Mouse (Mus musculus) liver, postnatal 0 days (tissue): ENCODE results near the gene Dus2. TPM values are rescaled to one million over a fixed set of nuclear protein-coding genes. Genes with fewer than 3 reads are reported as not detected.

Experiments
- ATAC-seq: fragments of 200-750 bp; cut with Nextera tagmentation; 2 replicates; pipeline ENCODE4 v1.8.0; 2017; ENCODE audit warnings: mild to moderate bottlenecking, moderate library complexity
- DNase-seq: peaks from one replicate; pipeline ENCODE4 v3.0.0-alpha.2; 2016
- H3K27ac ChIP-seq: fragments of 300-500 bp; sonication (generic); 2 replicates; pipeline ENCODE4 v1.5.1; 2014; ENCODE audit warnings: antibody characterized with exemption, moderate library complexity, mild to moderate bottlenecking, low read depth
- H3K27me3 ChIP-seq: fragments of 300-500 bp; sonication (generic); 2 replicates; pipeline ENCODE4 v1.6.1; 2014; ENCODE audit warnings: low read length, control low read depth, mixed read lengths; ENCODE audit not compliant: insufficient read depth
- H3K36me3 ChIP-seq: fragments of 300-500 bp; sonication (generic); replicated peaks from 2 replicates; pipeline ENCODE4 v1.6.1; 2014; ENCODE audit warnings: mild to moderate bottlenecking, control low read depth, low read length, moderate library complexity, mixed read lengths; ENCODE audit not compliant: insufficient read depth
- H3K4me1 ChIP-seq: fragments of 300-500 bp; sonication (generic); 2 replicates; pipeline ENCODE4 v1.6.1; 2014; ENCODE audit warnings: antibody characterized with exemption, mild to moderate bottlenecking, control low read depth; ENCODE audit not compliant: insufficient read depth
- H3K4me2 ChIP-seq: fragments of 300-500 bp; sonication (generic); 2 replicates; pipeline ENCODE4 v1.6.1; 2014; ENCODE audit warnings: low read depth, mild to moderate bottlenecking, low read length, moderate library complexity, mixed read lengths
- H3K4me3 ChIP-seq: fragments of 300-500 bp; sonication (generic); 2 replicates; pipeline ENCODE4 v1.5.1; 2014; ENCODE audit warnings: low read depth, low read length
- H3K9ac ChIP-seq: fragments of 300-500 bp; sonication (generic); replicated peaks from 2 replicates; pipeline ENCODE4 v1.6.1; 2014; ENCODE audit warnings: mild to moderate bottlenecking, moderate library complexity
- H3K9me3 ChIP-seq: fragments of 300-500 bp; sonication (generic); 2 replicates; pipeline ENCODE4 v1.6.1; 2016; ENCODE audit warnings: mild to moderate bottlenecking, control low read depth, low read length, mixed read lengths
- CTCF ChIP-seq: sonication (generic); IDR thresholded peaks from 2 replicates; pipeline ENCODE4 v1.5.1; 2016; ENCODE audit warnings: antibody characterized with exemption, low read depth
- EP300 ChIP-seq: IDR thresholded peaks from 2 replicates; pipeline ENCODE4 v1.6.1; 2016; ENCODE audit warnings: antibody characterized with exemption, low read depth, mild to moderate bottlenecking
- WGBS: fragments of 180-500 bp; shearing (Covaris S2); extraction: QIAGEN DNeasy Blood & Tissue Kit; methylation state at CpG from one replicate; pipeline ENCODE4 v1.1.7; 2014; ENCODE audit not compliant: insufficient replicate concordance; 5-methylcytosine and 5-hydroxymethylcytosine counted together
- polyA plus RNA-seq: library from polyadenylated mRNA; unstranded; fragments of >200 nt; fragmentation: Nextera tagmentation; extraction: Ambion mirVana; gene quantifications from 2 replicates; pipeline ENCODE4 v1.2.1, GENCODE M21; 2015

Gene Dus2
- polyA plus RNA-seq, 1 experiment from 2014 or later, result 9.5 TPM

DNA sequence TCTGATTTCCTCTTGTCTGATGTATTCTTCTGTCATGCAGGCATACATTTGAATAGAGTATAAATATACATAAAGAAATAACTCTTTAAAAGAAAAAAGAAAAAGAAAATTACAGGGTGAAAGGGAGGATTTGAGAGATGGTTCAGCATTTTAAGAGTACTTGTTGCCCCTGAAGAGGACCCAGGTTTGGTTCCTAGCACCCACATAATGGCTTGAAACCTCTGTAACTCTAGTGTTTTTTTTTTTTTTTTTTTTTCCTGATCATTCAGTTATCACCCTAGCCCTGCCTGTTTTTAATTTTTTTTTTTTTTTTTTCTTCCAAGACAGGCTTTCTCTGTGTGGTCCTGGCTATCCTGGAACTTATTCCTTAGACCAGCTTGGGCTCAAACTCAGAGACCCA lies 81.0 kb downstream of the Dus2 start:
- Histone ChIP-seq H3K4me3 (no peak overlapping the region), H3K4me1 (peaks cover 12% of the 10 kb centered on the region; the same call in 1 of the 2 replicates), H3K27me3 (no peaks in the 10 kb centered on the region), H3K36me3 (no peaks in the 10 kb centered on the region), H3K9ac (no peak overlapping the region), H3K9me3 (no peaks in the 10 kb centered on the region), H3K4me2 (no peak overlapping the region), H3K27ac (no peak overlapping the region)
- ATAC-seq (no peak), DNase-seq (no peak)
- no peak for TF ChIP-seq CTCF
- no peak for TF ChIP-seq EP300

DNA sequence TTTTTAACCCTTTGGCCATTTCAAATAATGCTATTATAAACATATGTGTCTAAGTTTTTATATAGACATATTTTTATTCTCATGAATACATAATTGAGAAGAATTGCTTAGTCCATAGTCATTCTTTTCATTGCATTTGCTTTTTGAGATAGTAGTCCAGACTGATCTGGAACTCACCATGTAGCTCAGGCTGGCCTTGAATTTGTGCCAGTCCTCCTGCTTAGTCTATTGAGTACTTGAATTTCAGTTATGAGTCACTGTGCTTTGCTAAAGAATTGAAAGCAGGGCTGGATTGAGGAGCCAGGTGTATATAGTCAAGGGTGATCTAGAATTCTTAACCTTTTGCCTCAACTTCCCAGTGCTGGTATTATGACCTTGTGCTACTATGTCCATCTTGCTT lies 83.1 kb downstream of the Dus2 start:
- no peaks in the 10 kb centered on the region for H3K27me3 ChIP-seq
- DNase-seq (no peak), ATAC-seq (0 out of 2 replicates have a peak, but pooled peaks have one; percentile 7)
- H3K36me3 ChIP-seq, result peaks cover 4% of the 10 kb centered on the region
- no peak overlapping the region for H3K4me3 ChIP-seq
- H3K9ac ChIP-seq, result no peak overlapping the region
- no peak for TF ChIP-seq CTCF
- H3K27ac ChIP-seq, result peak overlapping the region; percentile 84
- no peak overlapping the region for H3K4me2 ChIP-seq
- no peaks in the 10 kb centered on the region for H3K9me3 ChIP-seq
- H3K4me1 ChIP-seq, result peaks cover 12% of the 10 kb centered on the region; the same call in 1 of the 2 replicates

DNA sequence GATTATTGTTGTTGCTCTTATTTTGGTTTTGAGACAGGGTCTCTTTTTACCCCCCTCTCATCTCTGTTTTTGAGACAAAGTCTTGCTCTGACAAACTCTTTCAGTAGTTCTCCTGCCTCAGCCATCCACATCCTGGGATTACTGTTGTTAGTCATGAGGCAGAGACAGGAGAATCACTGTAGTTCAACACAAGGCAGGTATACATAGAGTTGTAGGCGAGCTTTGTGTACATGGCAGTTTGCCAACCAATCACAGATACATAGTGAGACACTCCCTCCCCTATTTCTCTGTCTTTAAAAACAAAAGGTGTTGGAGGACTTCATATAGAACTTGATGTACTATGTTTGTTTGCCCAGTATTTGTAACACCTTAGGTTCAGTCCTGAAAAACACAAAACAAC lies 83.5 kb downstream of the Dus2 start:
- Histone ChIP-seq H3K27ac (peak overlapping the region; percentile 84), H3K9me3 (no peaks in the 10 kb centered on the region), H3K4me1 (peaks cover 12% of the 10 kb centered on the region; the same call in 1 of the 2 replicates), H3K4me2 (no peak overlapping the region), H3K27me3 (no peaks in the 10 kb centered on the region), H3K4me3 (no peak overlapping the region), H3K36me3 (peaks cover 8% of the 10 kb centered on the region), H3K9ac (no peak overlapping the region)
- ATAC-seq, result peak; percentile 89
- TF ChIP-seq EP300 (peak; percentile 82), CTCF (no peak)
- WGBS, result 40% methylated on average over 1 of the region's 1 CpGs
- DNase-seq, result no peak

DNA sequence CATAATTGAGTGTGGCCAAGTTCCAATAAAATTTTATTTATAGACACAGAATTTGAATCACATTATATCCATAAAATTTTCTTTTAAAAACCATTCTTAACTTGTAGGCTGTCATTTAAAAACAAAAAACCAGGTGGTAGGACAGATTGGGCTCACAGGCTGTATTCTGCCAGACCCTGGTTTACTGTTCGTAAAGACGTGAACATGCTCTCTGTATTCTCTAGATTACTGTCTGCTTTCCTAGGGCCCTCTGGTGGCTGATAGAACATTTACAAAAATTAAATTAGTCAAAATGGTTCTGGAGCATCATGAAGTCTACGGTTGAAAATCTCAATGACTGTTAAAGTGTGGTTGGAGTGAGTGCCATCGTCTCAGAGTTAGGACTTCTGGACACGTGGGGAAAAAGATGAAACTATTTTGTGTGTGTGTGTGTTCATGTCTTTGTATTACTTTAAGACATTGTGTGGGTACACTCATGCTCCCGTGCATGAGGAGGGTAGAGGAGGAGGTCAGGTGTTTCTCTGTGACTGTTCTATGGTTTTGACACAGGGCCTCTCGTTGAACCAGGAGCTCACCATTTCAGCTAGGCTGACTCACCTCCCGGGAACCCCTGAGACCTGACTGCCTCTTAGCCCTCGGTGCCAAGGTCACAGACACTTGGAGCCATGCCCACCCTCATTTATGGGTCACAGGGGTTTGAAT lies 84.2 kb downstream of the Dus2 start:
- peaks cover 8% of the 10 kb centered on the region for H3K36me3 ChIP-seq
- 67% methylated on average over 9 of the region's 9 CpGs for WGBS

DNA sequence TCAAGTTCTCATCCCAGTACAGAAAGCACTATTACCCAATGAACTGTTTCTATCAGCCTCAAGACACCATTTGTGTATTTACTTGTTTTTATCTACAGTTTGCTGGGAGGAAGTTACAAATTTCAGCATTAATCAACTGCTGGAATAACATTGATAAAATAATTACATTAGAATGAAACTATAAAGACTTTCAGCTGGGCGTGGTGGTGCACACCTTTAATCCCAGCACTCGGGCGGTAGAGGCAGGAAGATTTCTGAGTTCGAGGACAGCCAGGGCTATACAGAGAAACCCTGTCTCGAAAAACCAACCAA lies 84.7 kb downstream of the Dus2 start:
- Histone ChIP-seq H3K4me3 (no peak overlapping the region), H3K27me3 (no peaks in the 10 kb centered on the region), H3K9me3 (no peaks in the 10 kb centered on the region), H3K4me1 (peaks cover 9% of the 10 kb centered on the region; the same call in 1 of the 2 replicates), H3K27ac (peak overlapping the region; percentile 84), H3K36me3 (peaks cover 8% of the 10 kb centered on the region), H3K9ac (no peak overlapping the region), H3K4me2 (no peak overlapping the region)
- no peak for TF ChIP-seq CTCF
- TF ChIP-seq EP300, result no peak
- WGBS, result 85% methylated on average over 5 of the region's 5 CpGs
- ATAC-seq (no peak), DNase-seq (no peak)

More for the DNA sequence above, 84.2 kb downstream of the Dus2 start:
- Histone ChIP-seq H3K27ac (peak overlapping the region; percentile 84), H3K4me3 (no peak overlapping the region), H3K27me3 (no peaks in the 10 kb centered on the region), H3K9ac (no peak overlapping the region), H3K4me1 (peaks cover 10% of the 10 kb centered on the region; the same call in 1 of the 2 replicates), H3K9me3 (no peaks in the 10 kb centered on the region), H3K4me2 (no peak overlapping the region)
- peak; percentile 68 for ATAC-seq
- TF ChIP-seq CTCF, result peak; percentile 54
- TF ChIP-seq EP300, result no peak
- DNase-seq, result peak; percentile 34

DNA sequence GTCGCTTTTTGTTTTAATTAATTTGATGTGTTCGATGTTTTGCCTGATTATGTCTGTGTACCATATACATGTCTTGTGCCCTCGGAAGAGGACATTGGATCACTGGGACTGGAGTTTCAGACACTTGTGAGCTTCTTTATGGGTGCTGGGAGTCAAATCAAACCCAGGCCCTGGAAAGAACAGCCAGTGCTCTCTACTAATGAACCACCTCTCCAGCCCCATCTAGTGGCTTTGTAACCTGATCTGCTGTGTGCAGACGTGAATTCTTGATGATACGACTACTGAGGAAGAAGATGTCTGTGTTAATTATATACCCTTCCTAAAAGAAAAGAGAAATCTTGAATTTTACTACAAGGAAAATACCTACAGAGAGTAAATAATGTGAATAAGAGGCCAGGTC lies 85.5 kb downstream of the Dus2 start:
- no peaks in the 10 kb centered on the region for H3K27me3 ChIP-seq
- ATAC-seq (no peak), DNase-seq (no peak)
- 84% methylated on average over 5 of the region's 5 CpGs for WGBS
- H3K36me3 ChIP-seq, result peaks cover 8% of the 10 kb centered on the region
- no peaks in the 10 kb centered on the region for H3K9me3 ChIP-seq
- peaks cover 9% of the 10 kb centered on the region; the same call in 1 of the 2 replicates for H3K4me1 ChIP-seq
- no peak overlapping the region; the same call in 1 of the 2 replicates for H3K27ac ChIP-seq
- no peak overlapping the region for H3K4me2 ChIP-seq
- TF ChIP-seq EP300 (no peak), CTCF (peak; percentile 58)
- H3K4me3 ChIP-seq, result no peak overlapping the region
- no peak overlapping the region for H3K9ac ChIP-seq
